16 mouse cellular contexts compared by ENCODE assay signal in genomic region chr6:49989585-49990521, GRCm38 (mm10).
DNase-seq lines count a peak whose midpoint lies in the region; ATAC-seq and TF ChIP-seq lines count a peak whose summit lies in the region.
"Had no signal": no experiment of that assay in that cellular context is flagged by ENCODE, and none has a peak within 500 bp of the region (broad histone marks: within the 10 kb centered on the region; RNA-seq: fewer than 3 reads in every experiment).

No protein-coding gene starts in this region.

- WGBS in forebrain, embryonic 16.5 days, result 87% methylated on average over 9 of the region's 9 CpGs
- WGBS in forebrain, embryonic 12.5 days, result 95% methylated on average over 9 of the region's 9 CpGs
- 78% methylated on average over 9 of the region's 9 CpGs for WGBS in kidney, adult 2 months

- no peak overlapping the region for H3K27ac ChIP-seq in forebrain, embryonic 16.5 days (ENCODE audit: low read length)
- H3K27ac ChIP-seq in forebrain, embryonic 12.5 days, result no peak overlapping the region
- H3K27ac ChIP-seq in kidney, adult 2 months (ENCODE audit: insufficient read depth, low read depth, low read length), result no peak overlapping the region
- H3K27ac ChIP-seq: hindbrain, embryonic 13.5 days had no signal

- H3K9ac ChIP-seq in forebrain, embryonic 16.5 days (replicated peaks; ENCODE audit: low read depth, low read length), result no peak overlapping the region
- H3K9ac ChIP-seq in forebrain, embryonic 12.5 days, result no peak overlapping the region
- H3K9ac ChIP-seq: hindbrain, embryonic 13.5 days had no signal

- peaks cover 9% of the 10 kb centered on the region for H3K4me1 ChIP-seq in forebrain, embryonic 16.5 days (replicated peaks; ENCODE audit: control insufficient read depth, insufficient read depth, low read length)
- peaks cover 12% of the 10 kb centered on the region for H3K4me1 ChIP-seq in forebrain, embryonic 12.5 days
- H3K4me1 ChIP-seq in kidney, adult 2 months (ENCODE audit: control insufficient read depth, insufficient read depth, low read length), result no peaks in the 10 kb centered on the region; the same call in 1 of the 2 replicates

- intact Hi-C loops in gastrocnemius, postnatal 14 days (cut with DNase I; ENCODE audit: low total_unique reads), result no loop called here

- ATAC-seq in forebrain, embryonic 16.5 days, result peak; percentile 47; the same call in 1 of the 2 replicates
- ATAC-seq in forebrain, embryonic 12.5 days (ENCODE audit: low FRiP score), result no peak
- ATAC-seq: Patski had no signal

- no peaks in the 10 kb centered on the region for H3K9me3 ChIP-seq in forebrain, embryonic 16.5 days (ENCODE audit: control insufficient read depth, low read length)
- no peaks in the 10 kb centered on the region for H3K9me3 ChIP-seq in forebrain, embryonic 12.5 days
- H3K9me3 ChIP-seq: hindbrain, embryonic 13.5 days had no signal

- H3K27me3 ChIP-seq in forebrain, embryonic 16.5 days (replicated peaks; ENCODE audit: control insufficient read depth, insufficient read depth, low read length), result no peaks in the 10 kb centered on the region
- H3K27me3 ChIP-seq in forebrain, embryonic 12.5 days, result no peaks in the 10 kb centered on the region
- H3K27me3 ChIP-seq in kidney, adult 2 months (replicated peaks; ENCODE audit: control insufficient read depth, insufficient read depth, low read length), result no peaks in the 10 kb centered on the region; the same call in 1 of the 2 replicates
- H3K27me3 ChIP-seq: hindbrain, embryonic 13.5 days had no signal

- TF ChIP-seq CTCF in kidney, adult 2 months (conservative IDR thresholded peaks at IDR 0.05; ENCODE audit: insufficient read depth, insufficient read length, low read depth, low read length), result no peak

- no peaks in the 10 kb centered on the region for H3K36me3 ChIP-seq in forebrain, embryonic 16.5 days (ENCODE audit: control insufficient read depth, insufficient read depth)
- H3K36me3 ChIP-seq in forebrain, embryonic 12.5 days (replicated peaks), result no peaks in the 10 kb centered on the region
- no peaks in the 10 kb centered on the region for H3K36me3 ChIP-seq in kidney, adult 2 months (ENCODE audit: control insufficient read depth, insufficient read depth, low read length)
- H3K36me3 ChIP-seq: hindbrain, embryonic 13.5 days had no signal

- TF ChIP-seq POLR2A in kidney, adult 2 months (IDR thresholded peaks at IDR 0.05; ENCODE audit: low read depth, low read length), result no peak

- H3K4me2 ChIP-seq in forebrain, embryonic 16.5 days (ENCODE audit: low read length), result no peak overlapping the region
- H3K4me2 ChIP-seq in forebrain, embryonic 12.5 days, result no peak overlapping the region
- H3K4me2 ChIP-seq: hindbrain, embryonic 13.5 days; midbrain, embryonic 11.5 days had no signal

- no peak overlapping the region for H3K4me3 ChIP-seq in forebrain, embryonic 16.5 days (replicated peaks; ENCODE audit: low read length)
- H3K4me3 ChIP-seq in forebrain, embryonic 12.5 days (replicated peaks), result no peak overlapping the region
- no peak overlapping the region for H3K4me3 ChIP-seq in kidney, adult 2 months (ENCODE audit: insufficient read depth, low read depth, low read length)
- H3K4me3 ChIP-seq: hindbrain, embryonic 13.5 days had no signal

- DNase-seq in kidney, adult 2 months, result peak; percentile 54
- no peak for DNase-seq in kidney, adult 8-10 months
- peak; percentile 21 for DNase-seq in right cerebral cortex, adult 18-20 months
- DNase-seq in right cerebral cortex, postnatal 14 days, result no peak
- DNase-seq in gastrocnemius, postnatal 14 days, result no peak
- no peak for DNase-seq in thymus, postnatal 10 days (ENCODE audit: low spot score in 2 of 2)
- DNase-seq: cerebellum, adult 2 months; gastrocnemius, postnatal 36 days; layer of hippocampus, adult 9-11 months; right cerebral cortex, postnatal 25 days; thymus, adult 2 months had no signal

Comparison
In these comparisons a context has a peak if more than half of its experiments do, and no peak if none do; other contexts are left out.
1. DNase-seq: peak in kidney, adult 2 months (single experiment) and right cerebral cortex, adult 18-20 months (single experiment); none in kidney, adult 8-10 months (0 of 2), right cerebral cortex, postnatal 14 days (single experiment), gastrocnemius, postnatal 14 days (single experiment) and thymus, postnatal 10 days (0 of 2).